Mouse (Mus musculus): ENCODE measurements at regions not wholly inside any gene's neighbourhood (a gene's known extent, or its start where the extent isn't known, plus 50 kb on each side); places are given as distances from the start of the nearest gene placed in this dataset.

DNA sequence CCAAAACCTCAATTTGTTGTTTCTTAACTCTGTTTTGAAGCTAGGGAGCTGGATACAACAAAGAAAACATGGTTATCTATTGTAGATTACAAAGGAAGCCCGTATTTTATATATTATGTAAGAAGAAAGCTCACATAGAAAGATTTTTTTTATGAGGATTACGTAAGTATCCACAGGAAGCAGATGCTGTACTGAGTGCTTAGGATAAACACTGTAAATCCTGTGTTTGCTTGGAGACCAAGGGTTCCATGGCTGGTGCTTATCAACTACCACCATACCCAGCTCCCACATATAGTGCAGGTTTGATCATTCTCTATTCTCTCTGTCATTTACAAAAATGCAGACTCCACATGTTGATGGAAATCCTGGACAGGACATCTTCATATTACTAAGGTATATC, 131.2 kb upstream of the Ahr start:
- TF ChIP-seq CTCF (IDR thresholded peaks at IDR 0.05; ENCODE audit: extremely low read depth, insufficient read depth, insufficient read length, insufficient replicate concordance) (no peak), POLR2A (IDR thresholded peaks at IDR 0.05; ENCODE audit: low read depth, low read length) (no peak)

Measured in spleen, adult 2 months (tissue).